Mouse (Mus musculus) lung, embryonic 16.5 days (tissue): ENCODE measurements at regions not wholly inside any gene's neighbourhood (a gene's known extent, or its start where the extent isn't known, plus 50 kb on each side); places are given as distances from the start of the nearest gene placed in this dataset.

ENCODE experiments used
- ATAC-seq: fragments of 200-750 bp; cut with Nextera tagmentation; 2 replicates; pipeline ENCODE4 v1.8.0; 2017; ENCODE audit warnings: low read depth, mild to moderate bottlenecking, moderate library complexity
- H3K27ac ChIP-seq: fragments of 300-500 bp; sonication (generic); 2 replicates; pipeline ENCODE4 v1.5.1; 2014; ENCODE audit warnings: mild to moderate bottlenecking, control low read depth, low read length
- H3K27me3 ChIP-seq: fragments of 300-500 bp; sonication (generic); 2 replicates; pipeline ENCODE4 v1.6.1; 2014; ENCODE audit warnings: low read depth, low read length, mixed read lengths; ENCODE audit not compliant: control insufficient read depth, insufficient read depth
- H3K36me3 ChIP-seq: fragments of 300-500 bp; sonication (generic); 2 replicates; pipeline ENCODE4 v1.6.1; 2014; ENCODE audit warnings: low read length; ENCODE audit not compliant: control insufficient read depth, insufficient read depth
- H3K4me1 ChIP-seq: fragments of 300-500 bp; sonication (generic); replicated peaks from 2 replicates; pipeline ENCODE4 v1.6.1; 2014; ENCODE audit warnings: low read length, mixed read lengths; ENCODE audit not compliant: control insufficient read depth, insufficient read depth
- H3K4me2 ChIP-seq: fragments of 300-500 bp; sonication (generic); 2 replicates; pipeline ENCODE4 v1.6.1; 2014; ENCODE audit warnings: low read depth, low read length, control low read depth
- H3K4me3 ChIP-seq: fragments of 300-500 bp; sonication (generic); 2 replicates; pipeline ENCODE4 v1.5.1; 2014; ENCODE audit warnings: mild to moderate bottlenecking, low read length, control low read depth
- H3K9ac ChIP-seq: fragments of 300-500 bp; sonication (generic); 2 replicates; pipeline ENCODE4 v1.6.1; 2014; ENCODE audit warnings: low read length, control low read depth
- H3K9me3 ChIP-seq: fragments of 300-500 bp; sonication (generic); 2 replicates; pipeline ENCODE4 v1.6.1; 2016; ENCODE audit warnings: low read length; ENCODE audit not compliant: control insufficient read depth
- WGBS: fragments of 180-500 bp; shearing (Covaris S2); extraction: QIAGEN DNeasy Blood & Tissue Kit; methylation state at CpG from one replicate; pipeline ENCODE4 v1.1.7; 2014; 5-methylcytosine and 5-hydroxymethylcytosine counted together

DNA sequence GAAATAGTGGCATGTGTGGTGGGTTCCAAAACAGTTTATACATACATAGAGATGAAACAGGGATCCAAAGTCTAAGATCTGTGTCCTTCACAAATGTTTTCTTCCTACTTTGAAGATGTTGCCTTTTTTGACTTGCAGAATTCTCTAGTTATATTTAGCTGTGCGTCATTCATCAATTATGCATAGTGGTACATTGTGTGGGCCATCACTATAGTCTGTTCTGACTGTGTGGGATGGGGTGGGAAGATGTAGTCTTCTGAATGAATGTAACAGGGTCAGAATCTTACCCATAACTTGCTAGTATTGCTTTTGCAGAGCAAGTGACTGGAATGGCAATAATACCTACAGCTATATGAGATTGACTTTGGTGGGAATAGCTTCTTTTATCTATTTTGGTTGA is 116.6 kb downstream of the Mettl11b start:
- Histone ChIP-seq H3K4me1 (no peaks in the 10 kb centered on the region), H3K36me3 (no peaks in the 10 kb centered on the region), H3K27ac (no peak overlapping the region), H3K9me3 (no peaks in the 10 kb centered on the region), H3K9ac (no peak overlapping the region), H3K4me2 (no peak overlapping the region), H3K27me3 (no peaks in the 10 kb centered on the region), H3K4me3 (no peak overlapping the region)
- no peak for ATAC-seq
- WGBS: 92% methylated on average over 1 of the region's 1 CpGs

GRCm38 (mm10) chr1:163607701-163608100 is 117.3 kb downstream of the Mettl11b start:
- Histone ChIP-seq H3K9ac (no peak overlapping the region), H3K4me2 (no peak overlapping the region), H3K4me1 (no peaks in the 10 kb centered on the region), H3K36me3 (no peaks in the 10 kb centered on the region), H3K27ac (no peak overlapping the region), H3K27me3 (no peaks in the 10 kb centered on the region), H3K9me3 (no peaks in the 10 kb centered on the region), H3K4me3 (no peak overlapping the region)
- 74% methylated on average over 5 of the region's 5 CpGs for WGBS
- ATAC-seq: 0 out of 2 replicates have a peak, but pooled peaks have one; percentile 10

DNA sequence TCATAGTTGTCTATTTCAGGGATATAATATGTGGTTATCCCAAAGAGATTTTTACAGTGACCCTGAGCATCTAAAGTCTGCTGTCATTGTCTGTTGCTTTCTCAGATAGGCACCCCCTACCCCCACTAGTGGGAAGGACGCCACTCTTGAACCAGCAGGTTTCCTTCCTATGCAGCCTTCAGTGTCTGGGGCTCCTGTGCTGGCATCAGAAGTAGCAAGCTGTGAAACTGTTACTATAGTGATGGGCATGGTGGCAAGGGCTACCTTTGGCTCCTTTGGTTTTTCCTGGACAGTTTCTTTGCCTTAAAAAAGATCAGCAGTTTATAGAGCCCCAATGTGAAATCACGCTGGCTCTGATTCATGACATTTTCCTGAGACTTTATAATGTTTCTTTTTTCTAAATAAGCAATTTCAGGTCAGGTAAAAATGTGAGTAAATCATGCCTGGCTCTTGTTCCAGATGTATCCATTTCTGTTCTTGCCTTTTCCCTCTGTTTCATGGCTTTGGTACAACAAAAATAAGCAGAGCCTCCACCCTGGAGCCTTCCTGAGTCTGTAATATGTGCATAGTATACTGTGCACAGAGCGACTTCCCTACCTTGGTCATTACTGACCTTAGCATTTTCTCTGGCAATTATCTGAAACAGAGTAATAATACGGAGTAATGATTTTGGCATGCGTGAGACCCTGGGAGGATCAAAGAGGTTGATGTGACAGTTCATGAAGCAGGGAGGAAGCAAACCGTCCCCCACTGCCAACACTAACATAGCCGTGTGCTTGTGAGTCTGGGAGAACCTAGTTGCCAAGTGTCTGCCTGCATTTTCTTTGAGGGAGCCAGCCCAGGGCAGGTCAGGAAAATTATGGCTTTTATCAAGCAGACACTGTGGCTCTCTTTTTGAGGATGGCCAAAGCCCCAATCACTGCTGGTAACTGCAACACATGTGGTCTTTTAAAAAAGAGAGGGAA is 124.8 kb downstream of the Mettl11b start:
- ATAC-seq: no peak
- Histone ChIP-seq H3K27ac (no peak overlapping the region), H3K36me3 (no peaks in the 10 kb centered on the region)

GRCm38 (mm10) chr1:163576411-163576810 is 148.6 kb downstream of the Mettl11b start:
- Histone ChIP-seq H3K9me3 (no peaks in the 10 kb centered on the region), H3K36me3 (no peaks in the 10 kb centered on the region), H3K4me1 (peaks cover 8% of the 10 kb centered on the region), H3K4me2 (no peak overlapping the region), H3K4me3 (no peak overlapping the region), H3K27ac (no peak overlapping the region), H3K27me3 (no peaks in the 10 kb centered on the region), H3K9ac (no peak overlapping the region)
- 24% methylated on average over 4 of the region's 4 CpGs for WGBS
- no peak for ATAC-seq

More for the DNA sequence above, 124.8 kb downstream of the Mettl11b start:
- Histone ChIP-seq H3K4me3 (no peak overlapping the region), H3K9ac (no peak overlapping the region), H3K9me3 (no peaks in the 10 kb centered on the region), H3K4me2 (no peak overlapping the region), H3K27me3 (no peaks in the 10 kb centered on the region), H3K4me1 (no peaks in the 10 kb centered on the region)
- 55% methylated on average over 7 of the region's 7 CpGs for WGBS

GRCm38 (mm10) chr1:163575593-163575992 is 149.4 kb downstream of the Mettl11b start:
- ATAC-seq: no peak
- Histone ChIP-seq H3K9ac (no peak overlapping the region), H3K4me2 (no peak overlapping the region), H3K27me3 (no peaks in the 10 kb centered on the region), H3K4me1 (peaks cover 8% of the 10 kb centered on the region), H3K27ac (no peak overlapping the region), H3K9me3 (no peaks in the 10 kb centered on the region), H3K4me3 (no peak overlapping the region), H3K36me3 (no peaks in the 10 kb centered on the region)
- 55% methylated on average over 2 of the region's 2 CpGs for WGBS

DNA sequence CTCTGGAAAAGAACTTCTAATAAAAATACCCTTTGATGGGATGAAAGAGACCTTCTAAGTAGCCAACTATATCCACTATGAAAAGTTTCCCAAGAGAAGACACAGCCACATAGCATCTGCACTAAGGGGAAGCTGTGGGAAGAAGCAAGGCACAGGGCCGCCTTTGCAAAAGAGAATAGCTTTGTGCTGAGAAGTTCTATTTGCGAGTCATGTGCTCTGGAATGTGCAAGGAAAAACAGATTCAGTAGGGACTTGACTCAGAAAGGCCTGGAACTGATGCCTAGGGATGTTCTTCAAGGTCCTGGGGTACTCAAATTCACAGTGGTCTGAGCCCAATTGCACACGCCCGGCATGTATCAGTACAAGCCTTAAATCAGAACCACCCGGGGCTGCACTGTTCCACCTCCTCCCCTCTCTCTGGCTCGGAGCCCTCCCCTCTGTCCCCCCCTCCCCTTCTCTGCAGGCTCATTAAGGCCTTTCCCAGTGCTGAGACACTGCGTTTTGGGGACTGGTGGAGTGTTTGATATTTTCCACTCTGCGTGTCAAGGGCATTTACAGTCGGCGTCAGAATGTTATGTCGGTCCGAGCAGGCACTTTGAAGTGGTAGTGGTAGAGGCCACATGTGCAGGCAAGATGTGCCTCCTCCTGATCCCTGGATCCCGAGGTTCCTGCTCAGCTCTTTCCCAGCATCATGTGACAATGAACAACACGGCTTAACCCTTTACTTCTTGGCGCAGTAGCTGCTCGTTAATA is 150.4 kb downstream of the Mettl11b start:
- Histone ChIP-seq H3K9ac (peak overlapping the region; percentile 6; the same call in 1 of the 2 replicates), H3K36me3 (no peaks in the 10 kb centered on the region), H3K27ac (no peak overlapping the region), H3K9me3 (no peaks in the 10 kb centered on the region), H3K4me1 (peaks cover 8% of the 10 kb centered on the region), H3K4me3 (no peak overlapping the region), H3K27me3 (no peaks in the 10 kb centered on the region), H3K4me2 (peak overlapping the region; percentile 19; the same call in 1 of the 2 replicates)
- 28% methylated on average over 16 of the region's 16 CpGs for WGBS
- ATAC-seq: peak; percentile 81

GRCm38 (mm10) chr1:163573533-163573932 is 151.5 kb downstream of the Mettl11b start:
- peaks cover 8% of the 10 kb centered on the region for H3K4me1 ChIP-seq
- H3K4me2 ChIP-seq: no peak overlapping the region
- H3K4me3 ChIP-seq: no peak overlapping the region
- H3K27me3 ChIP-seq: no peaks in the 10 kb centered on the region
- no peak for ATAC-seq
- no peak overlapping the region for H3K27ac ChIP-seq
- no peaks in the 10 kb centered on the region for H3K36me3 ChIP-seq
- 94% methylated on average over 1 of the region's 1 CpGs for WGBS
- no peak overlapping the region for H3K9ac ChIP-seq
- no peaks in the 10 kb centered on the region for H3K9me3 ChIP-seq

GRCm38 (mm10) chr1:163563791-163564190 is 160.3 kb upstream of the Gorab start:
- H3K4me2 ChIP-seq: no peak overlapping the region
- WGBS: 25% methylated on average over 1 of the region's 1 CpGs
- no peaks in the 10 kb centered on the region for H3K27me3 ChIP-seq

DNA sequence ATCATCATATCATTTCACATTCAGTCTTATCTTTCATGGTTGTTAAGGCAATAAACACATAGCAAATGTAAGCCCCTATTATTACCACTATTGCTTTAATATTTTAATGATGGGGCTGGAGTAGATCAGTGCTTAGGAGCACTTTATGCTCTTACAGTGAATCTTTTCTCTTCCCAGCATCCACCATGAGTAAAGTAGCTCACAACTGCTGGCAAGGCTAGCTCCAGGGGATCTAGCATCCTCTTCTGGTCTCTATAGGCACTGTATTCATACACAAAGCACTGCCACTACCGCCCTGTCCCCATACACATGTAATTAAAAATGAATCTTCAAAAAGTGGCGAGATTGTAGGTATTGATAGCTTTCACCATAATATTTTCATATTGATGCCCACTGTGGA is 159.6 kb upstream of the Gorab start:
- H3K4me3 ChIP-seq: no peak overlapping the region
- no peak overlapping the region for H3K4me2 ChIP-seq
- no peaks in the 10 kb centered on the region for H3K9me3 ChIP-seq
- no peaks in the 10 kb centered on the region for H3K36me3 ChIP-seq
- H3K4me1 ChIP-seq: peaks cover 11% of the 10 kb centered on the region
- no peak overlapping the region for H3K9ac ChIP-seq
- no peak overlapping the region for H3K27ac ChIP-seq
- no peak for ATAC-seq
- no peaks in the 10 kb centered on the region for H3K27me3 ChIP-seq
- 89% methylated on average over 2 of the region's 2 CpGs for WGBS

More at GRCm38 (mm10) chr1:163563791-163564190, 160.3 kb upstream of the Gorab start:
- no peak overlapping the region for H3K27ac ChIP-seq
- no peaks in the 10 kb centered on the region for H3K36me3 ChIP-seq
- H3K9me3 ChIP-seq: no peaks in the 10 kb centered on the region
- H3K9ac ChIP-seq: no peak overlapping the region
- H3K4me1 ChIP-seq: peaks cover 11% of the 10 kb centered on the region
- H3K4me3 ChIP-seq: no peak overlapping the region
- ATAC-seq: peak; percentile 41; the same call in 1 of the 2 replicates
